Mouse (Mus musculus): ENCODE measurements around the gene Snx12.
A peak's percentile ranks its signal among the peaks of the same experiment; 100 is the strongest.
"Not testable (repeated sequence)": the region's sequence is repeated elsewhere in the genome, so short reads cannot be mapped to it uniquely, and the experiment has no call there.

Snx12 gene

GRCm38 (mm10) chrX:101131992-101132791 lies 90.2 kb downstream of the Snx12 start:
- peak; percentile 68 for DNase-seq

GRCm38 (mm10) chrX:101131001-101131400 lies 91.4 kb downstream of the Snx12 start:
- DNase-seq = peak; percentile 79

GRCm38 (mm10) chrX:101128559-101128958 lies 93.8 kb downstream of the Snx12 start:
- DNase-seq = no peak

- no peak for DNase-seq
Observed at GRCm38 (mm10) chrX:101126977-101127376, 95.4 kb downstream of the Snx12 start.

- no peak for DNase-seq
Observed at GRCm38 (mm10) chrX:101126474-101126955, 95.8 kb downstream of the Snx12 start.

GRCm38 (mm10) chrX:101120546-101120945 lies 101.8 kb downstream of the Snx12 start:
- no peak for DNase-seq

GRCm38 (mm10) chrX:101085920-101086319 lies 136.4 kb downstream of the Snx12 start, which contains the start of gene Slc7a3:
TSS of gene Slc7a3 (minus strand) at chrX:101086020.
- no peak for DNase-seq

GRCm38 (mm10) chrX:101085211-101085610 lies 137.2 kb downstream of the Snx12 start:
- not testable (repeated sequence) for DNase-seq

- no peak for DNase-seq
Observed at GRCm38 (mm10) chrX:101084192-101084591, 138.2 kb downstream of the Snx12 start.

GRCm38 (mm10) chrX:101065245-101065644 lies 157.1 kb downstream of the Snx12 start:
- DNase-seq = no peak

- DNase-seq = peak; percentile 5
Observed at GRCm38 (mm10) chrX:101063503-101063902, 158.9 kb downstream of the Snx12 start.

- DNase-seq = no peak
Observed at GRCm38 (mm10) chrX:101059541-101059940, 162.8 kb downstream of the Snx12 start, which contains the start of gene Tex11. TSS of gene Tex11 (minus strand) at chrX:101059667.
